Mouse (Mus musculus): ENCODE measurements around the gene Olfr680-ps1.
"Not testable (repeated sequence)": the region's sequence is repeated elsewhere in the genome, so short reads cannot be mapped to it uniquely, and the experiment has no call there.

The Olfr680-ps1 gene

GRCm38 (mm10) chr7:105092717-105093116 lies at the start of gene Olfr680-ps1:
Gene Olfr680-ps1, minus strand, starts transcription at chr7:105092817.
- DNase-seq (ENCODE audit: low spot score) = not testable (repeated sequence)

GRCm38 (mm10) chr7:105141275-105141674 lies 48.7 kb upstream of the Olfr680-ps1 start:
- DNase-seq (ENCODE audit: low spot score) = no peak

GRCm38 (mm10) chr7:105116536-105116935 lies 23.9 kb upstream of the Olfr680-ps1 start, which contains the start of gene Olfr681:
Gene Olfr681, plus strand, starts transcription at chr7:105116836.
- no peak for DNase-seq (ENCODE audit: low spot score)

- DNase-seq (ENCODE audit: low spot score) = no peak
These were observed 11.7 kb downstream of the Olfr680-ps1 start, which contains the start of gene Olfr679 for GRCm38 (mm10) chr7:105080905-105081304. Gene Olfr679, plus strand, starts transcription at chr7:105081205.

- DNase-seq (ENCODE audit: low spot score) = no peak
These were observed 28.4 kb downstream of the Olfr680-ps1 start, which contains the start of gene Olfr678 for GRCm38 (mm10) chr7:105064175-105064574. Gene Olfr678, plus strand, starts transcription at chr7:105064475.

GRCm38 (mm10) chr7:105058951-105059350 lies 33.7 kb downstream of the Olfr680-ps1 start:
- no peak for DNase-seq (ENCODE audit: low spot score)
